Mouse (Mus musculus) layer of hippocampus, postnatal 10 days (tissue): ENCODE measurements around the gene Sumo1. TPM values are rescaled to one million over a fixed set of nuclear protein-coding genes. Genes with fewer than 3 reads are reported as not detected.
A peak's percentile ranks its signal among the peaks of the same experiment; 100 is the strongest.
"Not testable (repeated sequence)": the region's sequence is repeated elsewhere in the genome, so short reads cannot be mapped to it uniquely, and the experiment has no call there.

Experiments
- DNase-seq, 2 experiments: peaks; one replicate each; pipeline ENCODE4 v3.0.0; 2021; ENCODE audit warnings: low spot score in 2 of 2
- total RNA-seq, 2 experiments: library from RNA; stranded (reverse); gene quantifications; 2 replicates each; pipeline ENCODE4 v1.2.3; 2021

The Sumo1 gene
- total RNA-seq, 2 experiments from 2014 or later: 103 to 105 TPM

GRCm38 (mm10) chr1:59638371-59638770 is 32.3 kb downstream of the Sumo1 start:
- DNase-seq: no peak

- no peak for DNase-seq
Measured at GRCm38 (mm10) chr1:59636349-59636748, 34.3 kb downstream of the Sumo1 start.

GRCm38 (mm10) chr1:59633056-59633455 is 37.6 kb downstream of the Sumo1 start:
- no peak for DNase-seq

GRCm38 (mm10) chr1:59631986-59632659 is 38.5 kb downstream of the Sumo1 start:
- DNase-seq: no peak

- DNase-seq: not testable (repeated sequence)
Measured at GRCm38 (mm10) chr1:59630356-59630755, 40.3 kb downstream of the Sumo1 start.

GRCm38 (mm10) chr1:59629194-59629593 is 41.4 kb downstream of the Sumo1 start:
- no peak for DNase-seq

- DNase-seq: no peak
Measured at GRCm38 (mm10) chr1:59625410-59625809, 45.2 kb downstream of the Sumo1 start.

GRCm38 (mm10) chr1:59623325-59624017 is 47.2 kb downstream of the Sumo1 start:
- peak; percentile 75 to 83 for DNase-seq

GRCm38 (mm10) chr1:59619201-59619600 is 51.4 kb downstream of the Sumo1 start:
- DNase-seq: no peak

GRCm38 (mm10) chr1:59615021-59615420 is 55.6 kb downstream of the Sumo1 start:
- no peak for DNase-seq

- peak; percentile 62 to 66 for DNase-seq
Measured at GRCm38 (mm10) chr1:59613795-59614194, 56.8 kb downstream of the Sumo1 start.

- DNase-seq: no peak
Measured at GRCm38 (mm10) chr1:59610929-59611328, 59.7 kb downstream of the Sumo1 start.

GRCm38 (mm10) chr1:59609896-59610295 is 60.7 kb downstream of the Sumo1 start:
- DNase-seq: no peak

- DNase-seq: no peak
Measured at GRCm38 (mm10) chr1:59609458-59609857, 61.2 kb downstream of the Sumo1 start.

GRCm38 (mm10) chr1:59608920-59609319 is 61.7 kb downstream of the Sumo1 start:
- DNase-seq: no peak

GRCm38 (mm10) chr1:59608125-59608762 is 62.4 kb downstream of the Sumo1 start:
- no peak for DNase-seq

- DNase-seq: no peak
Measured at GRCm38 (mm10) chr1:59607071-59607470, 63.6 kb downstream of the Sumo1 start.

- DNase-seq: no peak
Measured at GRCm38 (mm10) chr1:59606479-59606878, 64.2 kb downstream of the Sumo1 start.

GRCm38 (mm10) chr1:59603893-59604292 is 66.7 kb downstream of the Sumo1 start:
- DNase-seq: no peak

- DNase-seq: no peak
Measured at GRCm38 (mm10) chr1:59603417-59603712, 67.3 kb downstream of the Sumo1 start.

- DNase-seq: peak; percentile 31 to 34
Measured at GRCm38 (mm10) chr1:59602531-59603416, 67.9 kb downstream of the Sumo1 start.
